Mouse (Mus musculus) hindbrain, embryonic 13.5 days (tissue): Measurements from ENCODE around the gene Socs2. TPM values are rescaled to one million over a fixed set of nuclear protein-coding genes. Genes with fewer than 3 reads are reported as not detected.

Experiments used
- ATAC-seq: fragments of 200-750 bp; cut with Nextera tagmentation; 2 replicates; pipeline ENCODE4 v1.8.0; 2017; ENCODE audit warnings: moderate TSS enrichment; ENCODE audit not compliant: low FRiP score
- H3K27ac ChIP-seq: fragments of 300-500 bp; sonication (generic); 2 replicates; pipeline ENCODE4 v1.5.1; 2015; ENCODE audit warnings: inconsistent platforms, mild to moderate bottlenecking, moderate library complexity
- H3K27me3 ChIP-seq: fragments of 300-500 bp; sonication (generic); 2 replicates; pipeline ENCODE4 v1.6.1; 2015; ENCODE audit warnings: mild to moderate bottlenecking, inconsistent platforms
- H3K36me3 ChIP-seq: fragments of 300-500 bp; sonication (generic); 2 replicates; pipeline ENCODE4 v1.6.1; 2015; ENCODE audit warnings: mild to moderate bottlenecking, inconsistent platforms
- H3K4me1 ChIP-seq: fragments of 300-500 bp; sonication (generic); replicated peaks from 2 replicates; pipeline ENCODE4 v1.6.1; 2015; ENCODE audit warnings: inconsistent platforms
- H3K4me2 ChIP-seq: fragments of 300-500 bp; sonication (generic); 2 replicates; pipeline ENCODE4 v1.6.1; 2015; ENCODE audit warnings: inconsistent platforms, mild to moderate bottlenecking, moderate library complexity
- H3K4me3 ChIP-seq: fragments of 300-500 bp; sonication (generic); 2 replicates; pipeline ENCODE4 v1.5.1; 2015; ENCODE audit warnings: mild to moderate bottlenecking, inconsistent platforms
- H3K9ac ChIP-seq: fragments of 300-500 bp; sonication (generic); 2 replicates; pipeline ENCODE4 v1.6.1; 2015; ENCODE audit warnings: mild to moderate bottlenecking, inconsistent platforms
- H3K9me3 ChIP-seq: fragments of 300-500 bp; sonication (generic); 2 replicates; pipeline ENCODE4 v1.6.1; 2016; ENCODE audit warnings: inconsistent platforms
- WGBS: fragments of 180-500 bp; shearing (Covaris S2); methylation state at CpG from one replicate; pipeline ENCODE4 v1.1.7; 2015; 5-methylcytosine and 5-hydroxymethylcytosine counted together
- polyA plus RNA-seq: library from polyadenylated mRNA; unstranded; fragments of >200 nt; fragmentation: Nextera tagmentation; extraction: Ambion mirVana; gene quantifications from 2 replicates; pipeline ENCODE4 v1.2.1, GENCODE M21; 2015

Socs2 gene
- polyA plus RNA-seq, 1 experiment from 2014 or later = 138 TPM

GRCm38 (mm10) chr10:95385081-95385480 is 31.9 kb downstream of the Socs2 start:
- H3K27me3 ChIP-seq = no peaks in the 10 kb centered on the region
- H3K9ac ChIP-seq = no peak overlapping the region
- H3K27ac ChIP-seq = no peak overlapping the region
- H3K4me2 ChIP-seq = no peak overlapping the region
- 81% methylated on average over 1 of the region's 1 CpGs for whole genome bisulfite sequencing
- no peaks in the 10 kb centered on the region for H3K36me3 ChIP-seq
- H3K9me3 ChIP-seq = 0 out of 2 replicates have a peak, but pooled peaks cover 6% of the 10 kb centered on the region
- H3K4me1 ChIP-seq = no peaks in the 10 kb centered on the region
- ATAC-seq = no peak
- no peak overlapping the region for H3K4me3 ChIP-seq

GRCm38 (mm10) chr10:95384446-95384845 is 32.5 kb downstream of the Socs2 start:
- Histone ChIP-seq H3K4me3 (no peak overlapping the region), H3K27me3 (no peaks in the 10 kb centered on the region), H3K4me2 (no peak overlapping the region), H3K9me3 (0 out of 2 replicates have a peak, but pooled peaks cover 9% of the 10 kb centered on the region), H3K4me1 (no peaks in the 10 kb centered on the region), H3K36me3 (no peaks in the 10 kb centered on the region), H3K9ac (no peak overlapping the region), H3K27ac (no peak overlapping the region)
- WGBS = 81% methylated on average over 8 of the region's 8 CpGs
- ATAC-seq = no peak

GRCm38 (mm10) chr10:95373340-95373739 is 43.6 kb downstream of the Socs2 start:
- WGBS = 94% methylated on average over 6 of the region's 6 CpGs
- Histone ChIP-seq H3K9ac (no peak overlapping the region), H3K4me3 (no peak overlapping the region), H3K4me2 (no peak overlapping the region), H3K27ac (no peak overlapping the region), H3K36me3 (no peaks in the 10 kb centered on the region), H3K4me1 (no peaks in the 10 kb centered on the region), H3K27me3 (no peaks in the 10 kb centered on the region), H3K9me3 (no peaks in the 10 kb centered on the region)
- no peak for ATAC-seq

- Histone ChIP-seq H3K36me3 (no peaks in the 10 kb centered on the region), H3K27ac (no peak overlapping the region), H3K4me2 (no peak overlapping the region), H3K9me3 (no peaks in the 10 kb centered on the region), H3K9ac (no peak overlapping the region), H3K4me3 (no peak overlapping the region), H3K27me3 (no peaks in the 10 kb centered on the region), H3K4me1 (no peaks in the 10 kb centered on the region)
- 92% methylated on average over 3 of the region's 3 CpGs for WGBS
- ATAC-seq = no peak
Observed at GRCm38 (mm10) chr10:95371942-95372341, 45.0 kb downstream of the Socs2 start.

GRCm38 (mm10) chr10:95369190-95369589 is 47.8 kb downstream of the Socs2 start:
- Histone ChIP-seq H3K9ac (no peak overlapping the region), H3K4me3 (no peak overlapping the region), H3K27ac (no peak overlapping the region), H3K4me2 (no peak overlapping the region), H3K36me3 (no peaks in the 10 kb centered on the region), H3K27me3 (no peaks in the 10 kb centered on the region), H3K9me3 (no peaks in the 10 kb centered on the region), H3K4me1 (no peaks in the 10 kb centered on the region)
- no peak for ATAC-seq

- H3K4me2 ChIP-seq = no peak overlapping the region
- no peak for ATAC-seq
- no peaks in the 10 kb centered on the region for H3K27me3 ChIP-seq
- no peak overlapping the region for H3K4me3 ChIP-seq
- no peak overlapping the region for H3K27ac ChIP-seq
- no peaks in the 10 kb centered on the region for H3K9me3 ChIP-seq
- H3K4me1 ChIP-seq = no peaks in the 10 kb centered on the region
- H3K36me3 ChIP-seq = no peaks in the 10 kb centered on the region
- H3K9ac ChIP-seq = no peak overlapping the region
- 90% methylated on average over 14 of the region's 14 CpGs for WGBS
Observed at GRCm38 (mm10) chr10:95368151-95368550, 48.8 kb downstream of the Socs2 start.

GRCm38 (mm10) chr10:95367661-95368089 is 49.3 kb downstream of the Socs2 start:
- Histone ChIP-seq H3K9ac (no peak overlapping the region), H3K4me3 (no peak overlapping the region), H3K4me2 (no peak overlapping the region), H3K36me3 (no peaks in the 10 kb centered on the region), H3K9me3 (no peaks in the 10 kb centered on the region), H3K27ac (no peak overlapping the region), H3K4me1 (no peaks in the 10 kb centered on the region), H3K27me3 (no peaks in the 10 kb centered on the region)
- 86% methylated on average over 9 of the region's 9 CpGs for WGBS
- no peak for ATAC-seq

GRCm38 (mm10) chr10:95367241-95367640 is 49.7 kb downstream of the Socs2 start:
- no peaks in the 10 kb centered on the region for H3K36me3 ChIP-seq
- no peaks in the 10 kb centered on the region for H3K9me3 ChIP-seq
- no peak overlapping the region for H3K9ac ChIP-seq
- no peak overlapping the region for H3K4me2 ChIP-seq
- WGBS = 74% methylated on average over 7 of the region's 7 CpGs
- no peak overlapping the region for H3K27ac ChIP-seq
- ATAC-seq = no peak
- H3K4me1 ChIP-seq = peaks cover 4% of the 10 kb centered on the region; the same call in 1 of the 2 replicates
- H3K4me3 ChIP-seq = no peak overlapping the region
- H3K27me3 ChIP-seq = no peaks in the 10 kb centered on the region

GRCm38 (mm10) chr10:95362326-95362725 is 54.7 kb downstream of the Socs2 start:
- Histone ChIP-seq H3K27me3 (no peaks in the 10 kb centered on the region), H3K4me1 (peaks cover 5% of the 10 kb centered on the region; the same call in 1 of the 2 replicates), H3K27ac (no peak overlapping the region), H3K9me3 (no peaks in the 10 kb centered on the region), H3K4me3 (no peak overlapping the region), H3K9ac (no peak overlapping the region), H3K4me2 (no peak overlapping the region), H3K36me3 (no peaks in the 10 kb centered on the region)
- WGBS = 20% methylated on average over 2 of the region's 2 CpGs
- ATAC-seq = no peak

GRCm38 (mm10) chr10:95361260-95361841 is 55.6 kb downstream of the Socs2 start:
- H3K4me3 ChIP-seq = no peak overlapping the region
- peaks cover 5% of the 10 kb centered on the region; the same call in 1 of the 2 replicates for H3K4me1 ChIP-seq
- H3K4me2 ChIP-seq = no peak overlapping the region
- H3K9me3 ChIP-seq = no peaks in the 10 kb centered on the region
- ATAC-seq = no peak
- 90% methylated on average over 12 of the region's 12 CpGs for WGBS
- no peak overlapping the region for H3K9ac ChIP-seq
- no peaks in the 10 kb centered on the region for H3K27me3 ChIP-seq
- H3K27ac ChIP-seq = no peak overlapping the region
- H3K36me3 ChIP-seq = no peaks in the 10 kb centered on the region

- H3K27me3 ChIP-seq = no peaks in the 10 kb centered on the region
- no peaks in the 10 kb centered on the region for H3K36me3 ChIP-seq
- no peak overlapping the region for H3K9ac ChIP-seq
- no peak for ATAC-seq
- H3K4me3 ChIP-seq = no peak overlapping the region
- no peak overlapping the region for H3K27ac ChIP-seq
- no peak overlapping the region for H3K4me2 ChIP-seq
- peaks cover 12% of the 10 kb centered on the region for H3K4me1 ChIP-seq
- no peaks in the 10 kb centered on the region for H3K9me3 ChIP-seq
- 91% methylated on average over 5 of the region's 5 CpGs for WGBS
Observed at GRCm38 (mm10) chr10:95360048-95360447, 56.9 kb downstream of the Socs2 start.

GRCm38 (mm10) chr10:95357721-95358120 is 59.3 kb downstream of the Socs2 start:
- WGBS = 94% methylated on average over 3 of the region's 3 CpGs
- Histone ChIP-seq H3K4me3 (no peak overlapping the region), H3K4me1 (peaks cover 12% of the 10 kb centered on the region), H3K27me3 (no peaks in the 10 kb centered on the region), H3K36me3 (no peaks in the 10 kb centered on the region), H3K9me3 (no peaks in the 10 kb centered on the region), H3K4me2 (no peak overlapping the region), H3K27ac (no peak overlapping the region), H3K9ac (no peak overlapping the region)
- ATAC-seq = no peak

GRCm38 (mm10) chr10:95356711-95357110 is 60.3 kb downstream of the Socs2 start:
- H3K4me3 ChIP-seq = no peak overlapping the region
- no peaks in the 10 kb centered on the region for H3K27me3 ChIP-seq
- 80% methylated on average over 7 of the region's 7 CpGs for WGBS
- no peaks in the 10 kb centered on the region for H3K36me3 ChIP-seq
- H3K9ac ChIP-seq = no peak overlapping the region
- H3K9me3 ChIP-seq = no peaks in the 10 kb centered on the region
- ATAC-seq = no peak
- no peak overlapping the region for H3K27ac ChIP-seq
- no peak overlapping the region for H3K4me2 ChIP-seq
- peaks cover 7% of the 10 kb centered on the region for H3K4me1 ChIP-seq
